Mouse (Mus musculus): Measurements from ENCODE around the gene Styk1. TPM values are rescaled to one million over a fixed set of nuclear protein-coding genes. Genes with fewer than 3 reads are reported as not detected.

The Styk1 gene
- polyA plus RNA-seq, 1 experiment, result not detected

- no peak for TF ChIP-seq GATA1 (IDR thresholded peaks at IDR 0.05; ENCODE audit: low read length)
Measured at GRCm38 (mm10) chr6:131378858-131379428, 25.5 kb upstream of the Styk1 start.

- no peak for TF ChIP-seq GATA1 (IDR thresholded peaks at IDR 0.05; ENCODE audit: low read length)
Measured at GRCm38 (mm10) chr6:131377378-131377777, 24.0 kb upstream of the Styk1 start.

- no peak for TF ChIP-seq GATA1 (IDR thresholded peaks at IDR 0.05; ENCODE audit: low read length)
Measured at GRCm38 (mm10) chr6:131374594-131375340, 21.4 kb upstream of the Styk1 start.

GRCm38 (mm10) chr6:131373160-131373559 lies 19.8 kb upstream of the Styk1 start:
- no peak for TF ChIP-seq GATA1 (IDR thresholded peaks at IDR 0.05; ENCODE audit: low read length)

GRCm38 (mm10) chr6:131370767-131371166 lies 17.4 kb upstream of the Styk1 start:
- no peak for TF ChIP-seq GATA1 (IDR thresholded peaks at IDR 0.05; ENCODE audit: low read length)

GRCm38 (mm10) chr6:131369866-131370616 lies 16.6 kb upstream of the Styk1 start:
- TF ChIP-seq GATA1 (IDR thresholded peaks at IDR 0.05; ENCODE audit: low read length), result no peak

GRCm38 (mm10) chr6:131367101-131367500 lies 13.7 kb upstream of the Styk1 start:
- TF ChIP-seq GATA1 (IDR thresholded peaks at IDR 0.05; ENCODE audit: low read length), result no peak

GRCm38 (mm10) chr6:131364353-131364752 lies 11.0 kb upstream of the Styk1 start:
- no peak for TF ChIP-seq GATA1 (IDR thresholded peaks at IDR 0.05; ENCODE audit: low read length)

GRCm38 (mm10) chr6:131362987-131363765 lies 9.8 kb upstream of the Styk1 start:
- no peak for TF ChIP-seq GATA1 (IDR thresholded peaks at IDR 0.05; ENCODE audit: low read length)

- no peak for TF ChIP-seq GATA1 (IDR thresholded peaks at IDR 0.05; ENCODE audit: low read length)
Measured at GRCm38 (mm10) chr6:131360693-131361092, 7.3 kb upstream of the Styk1 start.

- TF ChIP-seq GATA1 (IDR thresholded peaks at IDR 0.05; ENCODE audit: low read length), result no peak
Measured at GRCm38 (mm10) chr6:131359543-131359942, 6.1 kb upstream of the Styk1 start.

- no peak for TF ChIP-seq GATA1 (IDR thresholded peaks at IDR 0.05; ENCODE audit: low read length)
Measured at GRCm38 (mm10) chr6:131354913-131355312, 1.5 kb upstream of the Styk1 start.

GRCm38 (mm10) chr6:131347026-131347425 lies 6.4 kb downstream of the Styk1 start:
- no peak for TF ChIP-seq GATA1 (IDR thresholded peaks at IDR 0.05; ENCODE audit: low read length)

GRCm38 (mm10) chr6:131344346-131344745 lies 9.1 kb downstream of the Styk1 start:
- no peak for TF ChIP-seq GATA1 (IDR thresholded peaks at IDR 0.05; ENCODE audit: low read length)

GRCm38 (mm10) chr6:131340082-131340481 lies 13.3 kb downstream of the Styk1 start:
- TF ChIP-seq GATA1 (IDR thresholded peaks at IDR 0.05; ENCODE audit: low read length), result no peak

- TF ChIP-seq GATA1 (IDR thresholded peaks at IDR 0.05; ENCODE audit: low read length), result no peak
Measured at GRCm38 (mm10) chr6:131339309-131339708, 14.1 kb downstream of the Styk1 start.
